Mouse (Mus musculus): ENCODE data around the gene Slc35a3. TPM values are rescaled to one million over a fixed set of nuclear protein-coding genes. Genes with fewer than 3 reads are reported as not detected.

Slc35a3 gene
- polyA plus RNA-seq (2015; fragmentation: Nextera tagmentation; extraction: Ambion mirVana), result 8.9 and 11.3 TPM in 2 replicates

GRCm38 (mm10) chr3:116712436-116712881 lies at the start of gene Slc35a3:
Gene Slc35a3, minus strand, starts transcription at chr3:116712831.

GRCm38 (mm10) chr3:116681160-116681559 lies 31.5 kb downstream of the Slc35a3 start, which contains the start of gene Gm43191:
Gene Gm43191, minus strand, starts transcription at chr3:116681260.

GRCm38 (mm10) chr3:116662463-116662863 lies 50.2 kb downstream of the Slc35a3 start, which contains the start of gene Mfsd14a:
Gene Mfsd14a, minus strand, starts transcription at chr3:116662677.

Other genes starting within 250 kb of the Slc35a3 start
- gene Rtca, start 204.6 kb downstream of the Slc35a3 start, polyA plus RNA-seq (2015; fragmentation: Nextera tagmentation; extraction: Ambion mirVana), result 52.3 and 55.2 TPM in 2 replicates
- 9.4 and 9.7 TPM in 2 replicates for gene Dbt, start 199.8 kb downstream of the Slc35a3 start, polyA plus RNA-seq (2015; fragmentation: Nextera tagmentation; extraction: Ambion mirVana)
- gene Lrrc39, start 149.9 kb downstream of the Slc35a3 start, polyA plus RNA-seq (2015; fragmentation: Nextera tagmentation; extraction: Ambion mirVana), result 0.19 and 0.34 TPM in 2 replicates
- gene Sass6, start 117.8 kb downstream of the Slc35a3 start, polyA plus RNA-seq (2015; fragmentation: Nextera tagmentation; extraction: Ambion mirVana), result 5.1 and 6.1 TPM in 2 replicates
- gene Trmt13, start 98.2 kb downstream of the Slc35a3 start, polyA plus RNA-seq (2015; fragmentation: Nextera tagmentation; extraction: Ambion mirVana), result 13.0 and 14.3 TPM in 2 replicates
- gene Mfsd14a, start 50.2 kb downstream of the Slc35a3 start, polyA plus RNA-seq (2015; fragmentation: Nextera tagmentation; extraction: Ambion mirVana), result 59.5 and 72.5 TPM in 2 replicates
- not detected in 2 replicates for gene Gm43191, start 31.6 kb downstream of the Slc35a3 start, polyA plus RNA-seq (2015; fragmentation: Nextera tagmentation; extraction: Ambion mirVana)
- gene Agl, start 95.3 kb upstream of the Slc35a3 start, polyA plus RNA-seq (2015; fragmentation: Nextera tagmentation; extraction: Ambion mirVana), result 24.2 and 30.7 TPM in 2 replicates
- 14.6 and 19.5 TPM in 2 replicates for gene Frrs1, start 146.6 kb upstream of the Slc35a3 start, polyA plus RNA-seq (2015; fragmentation: Nextera tagmentation; extraction: Ambion mirVana)

Measured in urinary bladder, postnatal 0 days (tissue).